Mouse (Mus musculus) stomach, postnatal 0 days (tissue): ENCODE data around the gene Kif19a. TPM values are rescaled to one million over a fixed set of nuclear protein-coding genes. Genes with fewer than 3 reads are reported as not detected.

Experiments used
- ATAC-seq: fragments of 200-750 bp; cut with Nextera tagmentation; 2 replicates; pipeline ENCODE4 v1.8.0; 2017; ENCODE audit not compliant: low FRiP score, low TSS enrichment
- DNase-seq: peaks from one replicate; pipeline ENCODE4 v3.0.0-alpha.2; 2016; ENCODE audit warnings: low spot score
- H3K27ac ChIP-seq: fragments of 300-500 bp; sonication (generic); replicated peaks from 2 replicates; pipeline ENCODE4 v1.5.1; 2014; ENCODE audit warnings: mild to moderate bottlenecking, control low read depth
- H3K27me3 ChIP-seq: fragments of 300-500 bp; sonication (generic); 2 replicates; pipeline ENCODE4 v1.6.1; 2014; ENCODE audit warnings: low read length; ENCODE audit not compliant: control insufficient read depth, insufficient read depth
- H3K36me3 ChIP-seq: fragments of 300-500 bp; sonication (generic); 2 replicates; pipeline ENCODE4 v1.6.1; 2014; ENCODE audit warnings: low read length, mixed read lengths; ENCODE audit not compliant: control insufficient read depth, insufficient read depth
- H3K4me1 ChIP-seq: fragments of 300-500 bp; sonication (generic); replicated peaks from 2 replicates; pipeline ENCODE4 v1.6.1; 2014; ENCODE audit warnings: antibody characterized with exemption; ENCODE audit not compliant: control insufficient read depth, insufficient read depth
- H3K4me2 ChIP-seq: fragments of 300-500 bp; sonication (generic); replicated peaks from 2 replicates; pipeline ENCODE4 v1.6.1; 2014; ENCODE audit warnings: low read depth, mild to moderate bottlenecking, control low read depth, moderate library complexity
- H3K4me3 ChIP-seq: fragments of 300-500 bp; sonication (generic); 2 replicates; pipeline ENCODE4 v1.5.1; 2014; ENCODE audit warnings: low read depth, low read length, control low read depth
- H3K9ac ChIP-seq: fragments of 300-500 bp; sonication (generic); 2 replicates; pipeline ENCODE4 v1.6.1; 2014; ENCODE audit warnings: mild to moderate bottlenecking, low read length, control low read depth, mixed read lengths
- H3K9me3 ChIP-seq: fragments of 300-500 bp; sonication (generic); 2 replicates; pipeline ENCODE4 v1.6.1; 2016; ENCODE audit warnings: low read length; ENCODE audit not compliant: control insufficient read depth
- CTCF ChIP-seq: IDR thresholded peaks from 2 replicates; pipeline ENCODE4 v1.5.1; 2016; ENCODE audit warnings: antibody characterized with exemption, low read depth, mild to moderate bottlenecking, moderate library complexity
- EP300 ChIP-seq: optimal IDR thresholded peaks from 2 replicates; pipeline ENCODE3; 2016; ENCODE audit warnings: antibody characterized with exemption
- WGBS: fragments of 180-500 bp; shearing (Covaris S2); extraction: QIAGEN DNeasy Blood & Tissue Kit; methylation state at CpG from one replicate; pipeline ENCODE4 v1.1.7; 2014; 5-methylcytosine and 5-hydroxymethylcytosine counted together
- polyA plus RNA-seq: library from polyadenylated mRNA; unstranded; fragments of >200 nt; fragmentation: Nextera tagmentation; extraction: Ambion mirVana; gene quantifications from 2 replicates; pipeline ENCODE4 v1.2.1, GENCODE M21; 2015

The Kif19a gene
- polyA plus RNA-seq, 1 experiment from 2014 or later = 0.58 TPM

DNA sequence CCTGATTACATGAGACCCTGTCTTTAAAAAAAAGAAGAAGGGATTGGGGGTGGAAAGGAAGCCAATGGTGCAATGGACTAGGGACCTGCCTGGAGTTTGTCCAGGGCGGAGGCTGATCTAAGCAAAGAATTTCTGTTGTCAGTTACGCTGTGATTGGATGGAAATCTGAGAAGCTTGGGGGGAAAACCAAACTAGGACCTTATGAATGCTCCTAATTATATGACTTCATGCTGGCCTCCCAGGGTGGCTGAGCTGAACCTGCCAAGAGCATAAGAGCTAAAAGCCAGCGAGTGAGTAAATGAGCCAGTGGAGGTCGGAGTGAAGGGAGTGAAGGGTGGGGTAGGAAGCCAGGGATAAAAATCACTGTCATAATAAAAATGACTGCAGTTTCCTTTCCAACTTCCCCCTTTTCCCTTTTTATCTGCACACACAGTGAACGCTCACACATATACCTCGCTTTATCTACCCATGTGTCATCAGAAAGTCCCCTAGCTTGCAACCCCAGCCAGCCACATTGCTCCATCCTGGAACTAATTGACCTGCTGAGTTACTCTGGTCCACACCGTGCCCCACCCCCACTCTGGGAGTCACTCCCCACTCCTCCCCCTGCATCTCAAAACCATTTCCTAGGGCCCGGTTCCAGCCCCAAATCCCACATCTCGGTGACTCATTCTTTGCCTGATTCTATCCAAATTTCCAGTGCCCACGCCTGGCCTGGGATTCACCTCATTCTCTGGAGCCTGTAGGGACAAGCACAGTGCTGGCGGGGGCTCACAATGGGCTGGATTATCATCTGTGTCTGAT, 40.2 kb upstream of the Kif19a start:
- Histone ChIP-seq H3K27ac (no peak overlapping the region; the same call in 1 of the 2 replicates), H3K27me3 (no peaks in the 10 kb centered on the region), H3K4me1 (0 out of 2 replicates have a peak, but pooled peaks cover 3% of the 10 kb centered on the region), H3K36me3 (no peaks in the 10 kb centered on the region), H3K9ac (no peak overlapping the region), H3K4me3 (no peak overlapping the region), H3K9me3 (no peaks in the 10 kb centered on the region), H3K4me2 (no peak overlapping the region)
- TF ChIP-seq EP300 (no peak), CTCF (no peak)
- peak; percentile 42; the same call in 1 of the 2 replicates for ATAC-seq
- WGBS = 20% methylated on average over 11 of the region's 11 CpGs
- peak; percentile 27 for DNase-seq

- 9% methylated on average over 34 of the region's 34 CpGs for WGBS
- 0 out of 2 replicates have a peak within 1 kb of the TSS, but pooled peaks have one; percentile 8 for H3K9ac ChIP-seq
- peak within 1 kb of the TSS; percentile 18 for H3K4me3 ChIP-seq
- 0 out of 2 replicates have a peak, but pooled peaks cover 3% of the 10 kb centered on the region for H3K4me1 ChIP-seq
- no peak within 1 kb of the TSS for H3K27ac ChIP-seq
- DNase-seq = peak; percentile 70
- H3K4me2 ChIP-seq = peak within 1 kb of the TSS; percentile 50
- no peaks in the 10 kb centered on the region for H3K36me3 ChIP-seq
- TF ChIP-seq CTCF = no peak
- no peak for TF ChIP-seq EP300
- peak; percentile 78 for ATAC-seq
- no peaks in the 10 kb centered on the region for H3K27me3 ChIP-seq
- no peaks in the 10 kb centered on the region for H3K9me3 ChIP-seq
Observed at GRCm38 (mm10) chr11:114726965-114727825, 38.0 kb upstream of the Kif19a start, which contains the start of gene Dnaic2. Gene Dnaic2, plus strand, starts transcription at chr11:114727408.

- 33% methylated on average over 5 of the region's 5 CpGs for WGBS
- TF ChIP-seq EP300 (no peak), CTCF (no peak)
- Histone ChIP-seq H3K9ac (0 out of 2 replicates have a peak overlapping the region, but pooled peaks have one; percentile 8), H3K4me2 (peak overlapping the region; percentile 50; the same call in 1 of the 2 replicates), H3K36me3 (no peaks in the 10 kb centered on the region), H3K4me3 (no peak overlapping the region), H3K9me3 (no peaks in the 10 kb centered on the region), H3K27ac (no peak overlapping the region), H3K4me1 (0 out of 2 replicates have a peak, but pooled peaks cover 3% of the 10 kb centered on the region), H3K27me3 (no peaks in the 10 kb centered on the region)
- DNase-seq (no peak), ATAC-seq (no peak)
Observed at GRCm38 (mm10) chr11:114727826-114728186, 37.4 kb upstream of the Kif19a start.

- Histone ChIP-seq H3K4me1 (0 out of 2 replicates have a peak, but pooled peaks cover 3% of the 10 kb centered on the region), H3K9ac (no peak overlapping the region), H3K27me3 (no peaks in the 10 kb centered on the region), H3K36me3 (no peaks in the 10 kb centered on the region), H3K4me3 (no peak overlapping the region), H3K9me3 (no peaks in the 10 kb centered on the region), H3K27ac (no peak overlapping the region), H3K4me2 (no peak overlapping the region)
- ATAC-seq = no peak
- no peak for DNase-seq
- 64% methylated on average over 5 of the region's 5 CpGs for WGBS
- TF ChIP-seq EP300 (no peak), CTCF (no peak)
Observed at GRCm38 (mm10) chr11:114728333-114728732, 36.9 kb upstream of the Kif19a start.

DNA sequence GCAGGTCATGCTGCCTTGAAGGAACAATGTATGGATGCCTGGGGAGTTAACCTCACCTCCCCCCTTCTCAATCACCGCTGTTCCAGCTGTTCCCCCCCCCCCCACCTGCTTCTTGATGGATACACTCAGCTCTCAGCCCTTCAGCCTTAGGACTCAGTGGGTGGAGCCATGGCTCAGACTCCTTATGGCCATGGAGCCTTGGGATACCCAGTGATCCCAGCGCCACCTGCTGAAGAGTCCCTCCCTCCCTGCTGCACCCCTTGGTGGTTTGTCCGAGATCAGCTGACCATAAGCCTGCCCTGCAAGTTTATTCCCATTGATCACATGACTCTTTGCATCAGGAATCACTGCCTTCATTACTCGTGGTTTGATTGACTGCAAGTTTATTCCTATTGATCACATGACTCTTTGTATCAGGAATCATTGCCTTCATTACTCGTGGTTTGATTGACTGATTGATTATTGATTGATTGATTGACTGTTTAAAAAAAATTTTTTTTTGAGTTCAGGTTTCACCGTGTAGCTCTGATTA, 35.3 kb upstream of the Kif19a start:
- Histone ChIP-seq H3K9ac (no peak overlapping the region), H3K4me1 (0 out of 2 replicates have a peak, but pooled peaks cover 3% of the 10 kb centered on the region), H3K9me3 (no peaks in the 10 kb centered on the region), H3K4me2 (no peak overlapping the region), H3K36me3 (no peaks in the 10 kb centered on the region), H3K27ac (no peak overlapping the region), H3K27me3 (no peaks in the 10 kb centered on the region), H3K4me3 (no peak overlapping the region)
- TF ChIP-seq EP300 = no peak
- TF ChIP-seq CTCF = 0 out of 2 replicates have a peak, but pooled peaks have one; percentile 8
- whole genome bisulfite sequencing = 55% methylated on average over 5 of the region's 6 CpGs
- ATAC-seq (0 out of 2 replicates have a peak, but pooled peaks have one; percentile 36), DNase-seq (peak; percentile 41)
